Comparison of ENCODE assay signal across 8 mouse cellular contexts in genomic region chr5:123039120-123039752, GRCm38 (mm10). TPM values are rescaled to one million over a fixed set of nuclear protein-coding genes. Genes with fewer than 3 reads are reported as not detected.
DNase-seq lines count a peak whose midpoint lies in the region; ATAC-seq and TF ChIP-seq lines count a peak whose summit lies in the region.

No protein-coding gene starts in this region.

- peak; percentile 54 for DNase-seq in layer of hippocampus, adult 9-11 months
- no peak for DNase-seq in layer of hippocampus, postnatal 14 days (ENCODE audit: low spot score in 2 of 2)
- peak; percentile 84 for DNase-seq in embryo, embryonic 9.5 days (ENCODE audit: extremely low spot score)
- DNase-seq in heart, adult 2 months, result peak; percentile 85 to 86
- peak; percentile 81 for DNase-seq in kidney, adult 11 months
- peak; percentile 75 for DNase-seq in lung, embryonic 14.5 days
- peak; percentile 68 for DNase-seq in urinary bladder, postnatal 25 days (ENCODE audit: low spot score)

- H3K4me1 ChIP-seq in heart, adult 2 months (ENCODE audit: control insufficient read depth, insufficient read depth, low read length), result peaks cover 10% of the 10 kb centered on the region
- H3K4me1 ChIP-seq in lung, embryonic 14.5 days (ENCODE audit: insufficient read depth), result 0 out of 2 replicates have a peak, but pooled peaks cover 4% of the 10 kb centered on the region
- no peaks in the 10 kb centered on the region for H3K4me1 ChIP-seq in neural tube, embryonic 14.5 days (ENCODE audit: control insufficient read depth, insufficient read depth, low read length)

- TF ChIP-seq EP300 in heart, adult 2 months (IDR thresholded peaks at IDR 0.05; ENCODE audit: insufficient read depth, low read depth, low read length), result no peak

- H3K27ac ChIP-seq in heart, adult 2 months, result peak overlapping the region; percentile 48
- H3K27ac ChIP-seq in lung, embryonic 14.5 days (ENCODE audit: low read depth), result peak overlapping the region; percentile 32; the same call in 1 of the 2 replicates
- H3K27ac ChIP-seq in neural tube, embryonic 14.5 days (ENCODE audit: low read depth, low read length), result no peak overlapping the region

- peak; percentile 70 for TF ChIP-seq POLR2A in heart, adult 2 months (IDR thresholded peaks at IDR 0.05; ENCODE audit: insufficient read depth, low read depth, low read length)

- no peak for TF ChIP-seq CTCF in heart, adult 2 months (IDR thresholded peaks at IDR 0.05)
- no peak for TF ChIP-seq CTCF in lung, embryonic 14.5 days (IDR thresholded peaks at IDR 0.05; ENCODE audit: low read depth)

- H3K27me3 ChIP-seq in heart, adult 2 months (ENCODE audit: control insufficient read depth, insufficient read depth, low read length), result no peaks in the 10 kb centered on the region
- H3K27me3 ChIP-seq in lung, embryonic 14.5 days (ENCODE audit: insufficient read depth, low read length), result no peaks in the 10 kb centered on the region
- H3K27me3 ChIP-seq in neural tube, embryonic 14.5 days (ENCODE audit: control insufficient read depth, insufficient read depth, low read length), result no peaks in the 10 kb centered on the region

- intact Hi-C loops in heart, adult 2 months (cut with DNase I), result no loop called here

- H3K36me3 ChIP-seq in heart, adult 2 months (ENCODE audit: control insufficient read depth, insufficient read depth, low read length), result no peaks in the 10 kb centered on the region
- H3K36me3 ChIP-seq in lung, embryonic 14.5 days (ENCODE audit: insufficient read depth), result no peaks in the 10 kb centered on the region
- no peaks in the 10 kb centered on the region for H3K36me3 ChIP-seq in neural tube, embryonic 14.5 days (ENCODE audit: control insufficient read depth, insufficient read depth, low read length)

- H3K4me2 ChIP-seq in lung, embryonic 14.5 days, result peak overlapping the region; percentile 58
- peak overlapping the region; percentile 30 for H3K4me2 ChIP-seq in neural tube, embryonic 14.5 days (ENCODE audit: low read depth, low read length)

- WGBS in heart, adult 2 months, result 8% methylated on average over 25 of the region's 25 CpGs
- WGBS in lung, embryonic 14.5 days, result 3% methylated on average over 25 of the region's 25 CpGs
- WGBS in neural tube, embryonic 14.5 days, result 4% methylated on average over 25 of the region's 25 CpGs

- peak overlapping the region; percentile 31 for H3K9ac ChIP-seq in heart, adult 2 months (ENCODE audit: low read depth, low read length)
- 0 out of 2 replicates have a peak overlapping the region, but pooled peaks have one; percentile 30 for H3K9ac ChIP-seq in lung, embryonic 14.5 days
- H3K9ac ChIP-seq in neural tube, embryonic 14.5 days (replicated peaks; ENCODE audit: low read depth, low read length), result peak overlapping the region; percentile 3; the same call in 1 of the 2 replicates

- ATAC-seq in lung, embryonic 14.5 days (ENCODE audit: insufficient read depth), result peak; percentile 80; the same call in 1 of the 2 replicates
- ATAC-seq in neural tube, embryonic 14.5 days (ENCODE audit: low read depth), result no peak

- no peaks in the 10 kb centered on the region for H3K79me2 ChIP-seq in heart, adult 2 months (replicated peaks; ENCODE audit: control insufficient read depth, insufficient read depth, low read length)

- H3K4me3 ChIP-seq in heart, adult 2 months, result peak overlapping the region; percentile 52
- H3K4me3 ChIP-seq in lung, embryonic 14.5 days (ENCODE audit: low read depth, low read length), result peak overlapping the region; percentile 29
- no peak overlapping the region for H3K4me3 ChIP-seq in neural tube, embryonic 14.5 days (ENCODE audit: low read depth, low read length)

- no peaks in the 10 kb centered on the region for H3K9me3 ChIP-seq in lung, embryonic 14.5 days (ENCODE audit: low read depth, low read length)
- no peaks in the 10 kb centered on the region for H3K9me3 ChIP-seq in neural tube, embryonic 14.5 days (ENCODE audit: control insufficient read depth, low read length)

RNA-seq across cellular contexts. Expression of gene Morn3, which starts 7.6 kb away (rescaled TPM):
- total RNA-seq in layer of hippocampus, postnatal 14 days (2021), result under 1 TPM; 0.62 to 0.79 TPM
- total RNA-seq in heart, adult 2 months (2021), result not detected
- polyA plus RNA-seq in heart, adult 2 months (2012; rRNA removed), result not detected in 2 replicates
- 0.72 TPM in 1 of 2 replicates, not detected in the other for polyA plus RNA-seq in lung, embryonic 14.5 days (2014; fragmentation: Nextera tagmentation; extraction: Ambion mirVana)
- polyA plus RNA-seq in neural tube, embryonic 14.5 days (2014; fragmentation: Nextera tagmentation; extraction: Ambion mirVana), result 0.37 and 0.43 TPM in 2 replicates

RNA-seq across cellular contexts. Expression of gene Orai1, which starts 24.4 kb away (rescaled TPM):
- 10 to 100 TPM; 15.1 to 16.2 TPM for total RNA-seq in layer of hippocampus, postnatal 14 days (2021)
- 10 to 100 TPM; 11.7 to 15.8 TPM for total RNA-seq in heart, adult 2 months (2021)
- polyA plus RNA-seq in heart, adult 2 months (2012; rRNA removed), result 39.0 and 42.8 TPM in 2 replicates
- 16.8 and 18.2 TPM in 2 replicates for polyA plus RNA-seq in lung, embryonic 14.5 days (2014; fragmentation: Nextera tagmentation; extraction: Ambion mirVana)
- polyA plus RNA-seq in neural tube, embryonic 14.5 days (2014; fragmentation: Nextera tagmentation; extraction: Ambion mirVana), result 13.0 and 17.3 TPM in 2 replicates

RNA-seq across cellular contexts. Expression of gene Tmem120b, which starts 29.0 kb away (rescaled TPM):
- 10 to 100 TPM; 20.1 to 20.3 TPM for total RNA-seq in layer of hippocampus, postnatal 14 days (2021)
- 10 to 100 TPM in 1 of 2 experiments, 1 to 10 TPM in 1; 6.6 to 10.4 TPM for total RNA-seq in heart, adult 2 months (2021)
- 10.3 and 10.5 TPM in 2 replicates for polyA plus RNA-seq in heart, adult 2 months (2012; rRNA removed)
- polyA plus RNA-seq in lung, embryonic 14.5 days (2014; fragmentation: Nextera tagmentation; extraction: Ambion mirVana), result 8.2 and 10.0 TPM in 2 replicates
- polyA plus RNA-seq in neural tube, embryonic 14.5 days (2014; fragmentation: Nextera tagmentation; extraction: Ambion mirVana), result 15.6 and 16.1 TPM in 2 replicates

RNA-seq across cellular contexts. Expression of gene Kdm2b, which starts 49.6 kb away (rescaled TPM):
- total RNA-seq in layer of hippocampus, postnatal 14 days (2021), result 10 to 100 TPM; 41.3 to 54.5 TPM
- total RNA-seq in heart, adult 2 months (2021), result 10 to 100 TPM; 12.5 to 14.6 TPM
- 8.2 and 14.4 TPM in 2 replicates for polyA plus RNA-seq in heart, adult 2 months (2012; rRNA removed)
- 38.5 and 46.7 TPM in 2 replicates for polyA plus RNA-seq in lung, embryonic 14.5 days (2014; fragmentation: Nextera tagmentation; extraction: Ambion mirVana)
- 82.7 and 92.6 TPM in 2 replicates for polyA plus RNA-seq in neural tube, embryonic 14.5 days (2014; fragmentation: Nextera tagmentation; extraction: Ambion mirVana)

Comparison
In these comparisons a context has a peak if more than half of its experiments do, and no peak if none do; other contexts are left out.
1. DNase-seq: peak in layer of hippocampus, adult 9-11 months (single experiment), embryo, embryonic 9.5 days (single experiment), heart, adult 2 months (2 of 2), kidney, adult 11 months (single experiment), lung, embryonic 14.5 days (single experiment) and urinary bladder, postnatal 25 days (single experiment); none in layer of hippocampus, postnatal 14 days (0 of 2).
2. Peak in every context shown above with its lines, with median percentiles within 50 percentile points of each other: H3K9ac ChIP-seq.